Mouse (Mus musculus) cerebellum, adult 11-12 months (tissue): ENCODE measurements around the gene Dera.
"Not testable (repeated sequence)": the region's sequence is repeated elsewhere in the genome, so short reads cannot be mapped to it uniquely, and the experiment has no call there.

Experiments used
- DNase-seq: peaks from one replicate; pipeline ENCODE4 v3.0.0; 2022

Dera gene

GRCm38 (mm10) chr6:137754056-137754856 is at the start of gene Dera:
Gene Dera (plus strand): TSS chr6:137754546.
- DNase-seq: peak; percentile 70

GRCm38 (mm10) chr6:137706209-137706608 is 48.1 kb upstream of the Dera start:
- no peak for DNase-seq

DNA sequence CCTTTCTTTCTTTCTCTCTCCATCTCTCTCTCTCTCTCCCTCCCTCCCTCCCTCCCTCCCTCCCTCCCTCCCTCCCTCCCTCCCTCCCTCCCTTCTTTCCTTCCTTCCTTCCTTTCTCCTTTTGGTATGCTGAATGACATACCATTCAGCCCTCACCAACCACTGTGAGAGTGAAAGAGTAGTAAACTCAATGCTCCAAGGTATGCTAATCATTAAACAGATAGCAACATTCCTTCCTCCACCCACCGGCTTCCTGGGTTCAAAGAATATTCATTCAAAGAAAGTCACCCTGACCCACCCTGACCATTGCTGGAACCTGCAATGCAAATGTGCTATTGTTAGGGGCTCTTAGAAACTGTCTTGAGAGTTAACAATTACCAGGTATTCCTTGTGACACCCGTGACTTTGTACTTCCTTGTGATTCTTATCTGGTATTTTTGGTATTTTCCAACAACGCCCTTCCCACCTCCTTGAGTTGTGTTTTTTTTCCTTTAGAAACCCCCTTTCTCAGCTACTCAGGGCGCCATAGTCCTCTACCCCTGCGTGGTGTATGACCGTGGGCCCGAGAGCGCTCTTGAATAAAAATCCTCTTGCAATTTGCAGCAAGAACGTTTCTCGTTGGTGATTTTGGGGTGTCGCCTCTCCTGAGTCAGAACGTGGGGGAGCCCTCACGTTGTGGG is 45.5 kb upstream of the Dera start:
- not testable (repeated sequence) for DNase-seq

DNA sequence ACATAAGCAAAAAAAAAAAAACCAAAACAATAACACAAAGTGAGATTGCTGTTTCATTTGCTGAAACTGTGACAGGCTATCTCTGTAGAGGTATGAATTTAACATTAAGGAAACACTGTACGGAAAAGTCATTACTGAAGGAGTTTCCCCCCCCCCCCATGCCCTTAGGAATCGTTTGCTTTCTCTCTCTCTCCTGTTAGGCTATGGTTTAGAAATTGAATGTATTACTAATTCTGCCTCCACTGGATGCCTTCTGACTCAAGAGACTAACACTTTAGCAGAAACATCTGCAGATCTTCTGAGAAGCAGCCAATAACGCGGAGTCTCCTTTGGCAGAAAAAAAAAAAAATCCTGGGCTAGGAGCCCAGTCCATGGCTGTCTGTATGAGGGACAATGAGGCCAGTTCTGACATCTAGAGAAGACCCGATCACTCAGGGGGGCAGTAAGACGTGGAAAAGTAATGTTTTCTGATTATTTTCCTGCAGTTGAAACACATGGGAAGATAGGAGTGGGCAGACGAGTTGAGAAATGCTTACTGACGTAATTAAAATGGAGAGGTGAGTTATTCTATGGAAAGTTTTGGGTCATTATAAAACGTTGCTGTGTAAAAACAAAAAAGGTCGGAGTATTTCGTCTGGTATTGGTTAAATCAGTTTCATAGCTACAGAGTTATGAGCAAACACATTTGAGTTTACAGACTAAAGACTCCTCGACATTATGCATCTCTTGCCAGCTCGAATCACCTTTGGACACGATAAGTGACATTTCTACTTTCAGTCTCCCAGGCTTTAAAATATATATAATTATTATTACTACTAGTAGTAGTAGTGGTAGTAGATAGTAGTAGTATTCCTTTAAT is 43.9 kb upstream of the Dera start:
- no peak for DNase-seq

GRCm38 (mm10) chr6:137712654-137713309 is 41.6 kb upstream of the Dera start:
- DNase-seq: no peak

DNA sequence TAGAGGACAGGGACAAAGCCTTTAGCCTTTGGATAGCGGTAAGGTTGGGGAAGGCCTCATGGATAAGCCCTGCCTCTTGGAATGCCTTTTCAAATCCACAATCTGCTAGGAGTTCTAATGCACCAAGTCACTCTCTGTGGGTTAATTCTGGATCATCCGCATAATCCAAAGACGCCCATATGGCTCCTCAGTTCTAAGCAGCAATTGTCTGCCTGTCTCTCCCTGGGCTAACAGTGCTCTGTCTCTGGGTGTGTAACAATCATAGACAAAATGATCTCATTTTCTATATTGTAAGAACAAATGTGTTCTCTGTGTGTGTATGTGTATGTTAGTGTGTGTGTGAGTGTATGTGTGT is 41.1 kb upstream of the Dera start:
- no peak for DNase-seq

GRCm38 (mm10) chr6:137716802-137717201 is 37.5 kb upstream of the Dera start:
- DNase-seq: no peak

- no peak for DNase-seq
Measured at GRCm38 (mm10) chr6:137722220-137722931, 32.0 kb upstream of the Dera start.

DNA sequence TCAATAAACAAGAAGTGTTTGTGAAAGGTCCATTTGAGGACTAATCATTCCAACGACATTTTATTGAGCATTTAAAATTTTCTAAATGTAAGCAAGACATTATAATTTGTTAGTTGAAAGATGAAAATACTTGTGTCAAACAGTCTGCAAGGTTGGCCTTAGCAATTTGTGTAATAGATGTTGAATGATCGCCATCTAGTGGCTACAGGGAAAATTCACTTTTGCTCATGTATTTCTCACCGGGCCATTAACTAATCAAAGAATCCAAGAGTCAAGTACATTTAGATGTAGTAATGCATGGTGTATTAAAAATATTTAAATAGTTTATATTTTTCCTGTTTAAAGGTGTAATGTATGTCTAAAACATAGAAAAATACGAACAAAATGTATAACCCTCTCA is 30.4 kb upstream of the Dera start:
- DNase-seq: no peak

DNA sequence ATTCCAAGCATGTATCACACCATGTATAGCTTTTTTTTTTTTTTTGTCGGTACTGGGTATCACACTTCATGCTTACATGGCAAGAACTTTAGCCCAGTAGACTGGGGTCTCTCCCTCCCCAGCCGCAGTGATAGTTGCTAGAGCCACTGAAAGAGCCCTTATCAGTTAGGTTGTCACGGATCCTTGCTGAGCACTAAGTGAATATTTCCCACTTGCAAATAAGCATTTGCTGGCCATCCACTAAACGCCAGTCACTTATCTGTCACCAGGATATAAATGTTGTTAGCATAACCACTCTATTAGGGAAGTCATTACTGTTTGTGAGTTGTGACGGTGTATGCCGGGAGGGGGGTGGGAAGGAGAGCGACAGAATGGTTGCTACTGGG is 19.9 kb upstream of the Dera start:
- peak; percentile 30 for DNase-seq

DNA sequence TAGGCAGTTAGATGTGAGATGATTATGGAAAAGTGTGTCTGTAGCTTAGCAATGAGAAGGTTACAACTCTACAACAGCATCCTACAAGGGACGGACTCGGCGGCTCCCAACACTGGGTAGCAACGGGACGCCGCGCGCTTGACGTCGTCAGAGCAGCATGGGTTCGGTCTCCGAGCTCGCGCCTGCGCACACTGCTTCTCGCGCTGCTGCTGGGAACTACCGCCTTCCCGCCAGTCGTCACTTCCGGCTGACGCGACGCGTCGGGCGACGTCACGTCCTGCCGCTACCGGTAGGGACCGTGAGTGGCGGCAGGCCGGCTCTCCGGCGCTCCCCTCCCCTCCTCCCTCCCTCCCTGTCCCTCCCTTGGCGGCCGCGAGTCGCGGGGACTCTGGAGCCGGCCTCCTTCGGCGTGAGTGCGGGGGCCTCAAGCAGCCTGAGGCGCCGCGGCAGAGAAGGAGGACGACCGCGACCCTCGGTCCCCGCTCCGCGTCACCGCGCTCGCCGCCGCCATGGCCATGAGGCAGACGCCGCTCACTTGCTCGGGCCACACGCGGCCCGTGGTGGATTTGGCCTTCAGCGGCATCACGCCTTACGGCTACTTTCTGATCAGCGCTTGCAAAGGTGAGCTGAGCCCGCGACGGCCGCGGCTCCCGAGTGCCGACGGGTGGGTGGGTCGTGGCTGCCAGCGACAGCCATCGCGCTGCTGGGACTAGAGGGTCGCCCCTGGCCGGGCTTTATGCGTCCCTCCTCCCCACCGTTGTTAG is 19.3 kb upstream of the Dera start, which contains the start of gene Strap:
Strap (plus strand) TSS at position 233 of the 764 bp plus-strand sequence.
- DNase-seq: peak; percentile 95

GRCm38 (mm10) chr6:137735671-137736238 is 18.6 kb upstream of the Dera start:
- peak; percentile 36 for DNase-seq

DNA sequence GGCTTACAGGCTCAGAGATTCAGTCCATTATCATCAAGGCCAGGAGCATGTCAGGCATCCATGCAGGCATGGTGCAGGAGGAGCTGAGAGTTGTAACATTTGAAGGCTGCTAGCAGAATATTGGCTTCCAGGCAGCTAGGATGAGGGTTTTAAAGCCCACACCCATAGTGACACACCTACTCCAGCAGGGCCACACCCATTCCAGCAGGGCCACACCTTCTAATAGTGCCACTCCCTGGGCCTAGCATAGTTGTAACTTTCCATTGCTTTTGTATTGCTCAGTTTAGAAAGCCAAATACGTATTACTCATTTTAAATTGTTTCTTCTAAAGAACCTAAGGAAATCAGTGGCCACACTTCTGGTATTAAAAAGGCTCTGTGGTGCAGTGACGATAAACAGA is 13.4 kb upstream of the Dera start:
- DNase-seq: no peak

- no peak for DNase-seq
Measured at GRCm38 (mm10) chr6:137744700-137745099, 9.6 kb upstream of the Dera start.

DNA sequence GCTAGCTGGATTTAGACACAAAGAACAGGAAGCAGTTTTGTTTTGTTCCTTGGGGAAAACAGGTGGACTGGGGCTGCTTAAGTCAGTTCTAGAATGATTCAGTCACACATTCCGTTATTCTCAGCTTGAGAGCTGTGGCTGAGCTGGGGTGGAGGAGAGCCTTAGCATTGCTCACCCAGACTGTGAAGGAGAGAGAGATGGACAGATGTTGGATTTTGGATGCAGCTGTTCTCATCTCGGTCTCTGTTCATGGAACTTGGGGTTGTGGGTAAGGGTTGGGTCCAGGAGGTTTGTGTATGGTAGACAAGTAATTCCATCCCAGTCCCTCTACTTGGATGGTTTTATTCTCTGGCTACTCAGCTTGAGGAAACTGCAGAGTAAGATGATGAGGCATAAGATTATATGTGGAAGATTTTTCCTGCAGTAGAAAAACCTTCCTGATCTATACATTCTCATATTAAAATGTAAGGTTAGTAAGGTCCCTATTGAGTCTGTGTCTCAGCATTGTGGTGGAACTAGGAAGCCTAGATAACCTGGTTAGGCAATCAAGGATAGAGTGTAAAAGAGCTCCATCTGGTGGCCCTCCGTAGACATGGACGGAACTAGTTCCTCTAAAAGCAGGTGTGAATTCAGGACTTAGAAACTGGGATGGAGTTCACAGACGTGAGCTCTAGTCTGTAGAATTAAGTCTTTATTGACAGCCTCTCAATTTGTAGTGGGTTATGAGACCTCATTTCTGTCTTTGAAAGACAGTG is 7.0 kb upstream of the Dera start:
- DNase-seq: no peak

GRCm38 (mm10) chr6:137751551-137752274 is 2.6 kb upstream of the Dera start:
- no peak for DNase-seq

GRCm38 (mm10) chr6:137752275-137752655 is 2.1 kb upstream of the Dera start:
- DNase-seq: no peak

DNA sequence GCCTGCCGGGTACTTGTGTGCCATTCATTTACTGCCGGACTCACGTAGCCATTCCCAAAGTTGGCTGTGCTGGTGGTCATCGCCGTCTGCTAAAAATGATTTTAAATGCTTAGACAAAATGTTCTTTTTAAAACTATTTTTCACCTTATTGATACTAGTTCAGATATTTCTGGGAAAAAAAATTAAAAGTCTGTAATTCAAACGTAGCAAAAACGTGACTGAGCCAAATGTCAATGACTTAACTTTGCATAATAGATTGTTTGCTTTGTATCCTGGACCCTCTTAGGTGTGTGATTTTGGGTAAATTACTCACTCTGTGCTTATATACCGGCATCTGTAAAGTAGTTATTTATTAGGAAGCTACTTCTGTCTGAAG is 499 bp downstream of the Dera start:
- DNase-seq: no peak

DNA sequence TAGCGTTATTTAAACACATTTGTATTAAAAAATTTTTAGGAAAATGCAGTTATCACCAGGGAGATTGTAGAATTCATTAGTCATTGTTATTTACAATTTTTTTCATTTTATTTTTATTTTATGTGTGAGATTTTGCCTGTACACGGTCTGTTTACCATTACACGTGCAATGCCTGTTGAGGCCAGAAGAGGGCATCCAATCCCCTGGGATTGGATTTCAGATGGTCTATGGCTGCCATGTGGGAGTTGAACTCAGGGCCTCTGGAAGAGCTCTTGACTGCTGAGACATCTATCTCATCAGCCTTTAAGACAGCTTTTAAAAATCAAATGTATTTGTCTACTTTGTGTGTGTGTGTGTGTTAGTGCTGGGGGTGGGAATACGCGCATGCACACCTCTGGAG is 2.0 kb downstream of the Dera start:
- DNase-seq: no peak

GRCm38 (mm10) chr6:137757891-137758290 is 3.5 kb downstream of the Dera start:
- no peak for DNase-seq
